Mouse (Mus musculus): Measurements from ENCODE around the gene Abcc6. TPM values are rescaled to one million over a fixed set of nuclear protein-coding genes. Genes with fewer than 3 reads are reported as not detected.

The Abcc6 gene
- polyA plus RNA-seq, 1 experiment = not detected

- Histone ChIP-seq H3K36me3 (replicated peaks; ENCODE audit: low read length) (peaks cover 93% of the 10 kb centered on the region), H3K9me3 (no peaks in the 10 kb centered on the region), H3K4me1 (peaks cover 37% of the 10 kb centered on the region), H3K27me3 (replicated peaks) (no peaks in the 10 kb centered on the region), H3K4me3 (replicated peaks) (no peak overlapping the region)
- TF ChIP-seq FLI1 (IDR thresholded peaks at IDR 0.05; ENCODE audit: low read length) (no peak), GATA1 (IDR thresholded peaks at IDR 0.05; ENCODE audit: borderline replicate concordance, low read length) (no peak)
Observed at GRCm38 (mm10) chr7:46049981-46050380, 19.9 kb upstream of the Abcc6 start.

GRCm38 (mm10) chr7:46047873-46048562 lies 17.9 kb upstream of the Abcc6 start:
- TF ChIP-seq FLI1 (IDR thresholded peaks at IDR 0.05; ENCODE audit: low read length) (no peak), GATA1 (IDR thresholded peaks at IDR 0.05; ENCODE audit: borderline replicate concordance, low read length) (no peak)
- Histone ChIP-seq H3K4me1 (peaks cover 35% of the 10 kb centered on the region), H3K4me3 (replicated peaks) (no peak overlapping the region), H3K27me3 (replicated peaks) (no peaks in the 10 kb centered on the region), H3K36me3 (replicated peaks; ENCODE audit: low read length) (peaks cover 93% of the 10 kb centered on the region), H3K9me3 (no peaks in the 10 kb centered on the region)

GRCm38 (mm10) chr7:46045882-46046281 lies 15.8 kb upstream of the Abcc6 start:
- peaks cover 50% of the 10 kb centered on the region for H3K4me1 ChIP-seq
- no peak overlapping the region for H3K4me3 ChIP-seq (replicated peaks)
- H3K9me3 ChIP-seq = no peaks in the 10 kb centered on the region
- H3K36me3 ChIP-seq (replicated peaks; ENCODE audit: low read length) = peaks cover 96% of the 10 kb centered on the region
- no peaks in the 10 kb centered on the region for H3K27me3 ChIP-seq (replicated peaks)
- no peak for TF ChIP-seq FLI1 (IDR thresholded peaks at IDR 0.05; ENCODE audit: low read length)
- no peak for TF ChIP-seq GATA1 (IDR thresholded peaks at IDR 0.05; ENCODE audit: borderline replicate concordance, low read length)

DNA sequence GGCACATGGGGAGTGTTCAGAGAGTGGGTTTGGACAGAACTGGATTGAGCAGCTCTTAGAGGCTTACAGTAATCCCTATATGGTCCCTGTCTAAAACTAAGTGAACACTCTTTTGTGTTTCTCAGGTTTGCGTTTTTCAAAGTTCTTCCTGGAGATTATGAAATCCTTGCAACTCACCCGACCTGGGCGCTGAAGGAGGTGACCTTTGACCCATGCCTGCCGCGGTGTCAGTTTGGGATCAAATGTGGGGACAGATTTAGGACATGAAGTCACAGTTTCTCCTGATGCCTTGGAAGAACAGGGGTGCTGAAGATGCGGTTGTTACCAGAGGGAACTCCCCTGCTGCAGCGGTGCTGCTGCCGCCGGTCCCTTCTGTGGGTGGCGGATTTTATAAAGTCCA lies 14.0 kb upstream of the Abcc6 start:
- H3K36me3 ChIP-seq (replicated peaks; ENCODE audit: low read length) = peaks cover 97% of the 10 kb centered on the region
- no peak for TF ChIP-seq GATA1 (IDR thresholded peaks at IDR 0.05; ENCODE audit: borderline replicate concordance, low read length)
- H3K9me3 ChIP-seq = no peaks in the 10 kb centered on the region
- peaks cover 54% of the 10 kb centered on the region for H3K4me1 ChIP-seq
- no peaks in the 10 kb centered on the region for H3K27me3 ChIP-seq (replicated peaks)
- no peak overlapping the region for H3K4me3 ChIP-seq (replicated peaks)

- Histone ChIP-seq H3K27me3 (replicated peaks) (no peaks in the 10 kb centered on the region), H3K4me1 (peaks cover 78% of the 10 kb centered on the region), H3K9me3 (no peaks in the 10 kb centered on the region), H3K4me3 (replicated peaks) (no peak overlapping the region), H3K36me3 (replicated peaks; ENCODE audit: low read length) (peaks cover 89% of the 10 kb centered on the region)
- TF ChIP-seq FLI1 (IDR thresholded peaks at IDR 0.05; ENCODE audit: low read length) (no peak), GATA1 (IDR thresholded peaks at IDR 0.05; ENCODE audit: borderline replicate concordance, low read length) (no peak)
Observed at GRCm38 (mm10) chr7:46039873-46040272, 9.8 kb upstream of the Abcc6 start.

DNA sequence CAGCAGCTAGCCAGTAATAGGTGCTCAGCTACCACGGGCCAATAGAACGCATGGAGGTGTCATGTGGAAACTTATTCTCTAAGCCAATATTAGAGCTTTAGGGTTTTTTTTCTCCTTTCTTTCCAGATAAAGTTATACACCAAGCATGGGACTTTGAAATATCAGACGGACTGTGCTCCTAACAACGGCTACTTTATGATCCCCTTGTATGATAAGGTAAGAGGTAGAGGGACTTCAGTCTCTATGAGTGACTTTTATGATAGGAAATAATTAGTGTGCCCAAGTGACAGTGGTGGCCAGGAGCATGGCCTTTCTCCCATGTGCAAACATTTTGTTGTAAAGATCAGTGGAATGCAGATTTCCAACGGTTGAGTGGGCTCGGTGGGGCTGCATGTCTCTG lies 7.3 kb upstream of the Abcc6 start:
- Histone ChIP-seq H3K36me3 (replicated peaks; ENCODE audit: low read length) (peaks cover 65% of the 10 kb centered on the region), H3K9me3 (no peaks in the 10 kb centered on the region), H3K27me3 (replicated peaks) (no peaks in the 10 kb centered on the region), H3K4me1 (peaks cover 86% of the 10 kb centered on the region), H3K4me3 (replicated peaks) (peak overlapping the region; percentile 86)
- TF ChIP-seq FLI1 (IDR thresholded peaks at IDR 0.05; ENCODE audit: low read length) = no peak
- TF ChIP-seq GATA1 (IDR thresholded peaks at IDR 0.05; ENCODE audit: borderline replicate concordance, low read length) = no peak

- Histone ChIP-seq H3K4me3 (replicated peaks) (peak overlapping the region; percentile 98), H3K27me3 (replicated peaks) (no peaks in the 10 kb centered on the region), H3K36me3 (replicated peaks; ENCODE audit: low read length) (peaks cover 45% of the 10 kb centered on the region), H3K9me3 (no peaks in the 10 kb centered on the region), H3K4me1 (peaks cover 77% of the 10 kb centered on the region)
- TF ChIP-seq FLI1 (IDR thresholded peaks at IDR 0.05; ENCODE audit: low read length) (no peak), GATA1 (IDR thresholded peaks at IDR 0.05; ENCODE audit: borderline replicate concordance, low read length) (no peak; the same call in 2 of the 3 replicates)
Observed at GRCm38 (mm10) chr7:46035468-46035867, 5.4 kb upstream of the Abcc6 start.

GRCm38 (mm10) chr7:46034991-46035390 lies 4.9 kb upstream of the Abcc6 start:
- Histone ChIP-seq H3K4me1 (peaks cover 77% of the 10 kb centered on the region), H3K4me3 (replicated peaks) (peak overlapping the region; percentile 98), H3K9me3 (no peaks in the 10 kb centered on the region), H3K27me3 (replicated peaks) (peaks cover 2% of the 10 kb centered on the region), H3K36me3 (replicated peaks; ENCODE audit: low read length) (peaks cover 40% of the 10 kb centered on the region)
- TF ChIP-seq FLI1 (IDR thresholded peaks at IDR 0.05; ENCODE audit: low read length) = no peak
- no peak for TF ChIP-seq GATA1 (IDR thresholded peaks at IDR 0.05; ENCODE audit: borderline replicate concordance, low read length)

GRCm38 (mm10) chr7:46033870-46034337 lies 3.8 kb upstream of the Abcc6 start:
- Histone ChIP-seq H3K27me3 (replicated peaks) (peaks cover 2% of the 10 kb centered on the region), H3K4me3 (replicated peaks) (peak overlapping the region; percentile 98), H3K36me3 (replicated peaks; ENCODE audit: low read length) (peaks cover 30% of the 10 kb centered on the region), H3K9me3 (no peaks in the 10 kb centered on the region), H3K4me1 (peaks cover 72% of the 10 kb centered on the region)
- TF ChIP-seq FLI1 (IDR thresholded peaks at IDR 0.05; ENCODE audit: low read length) (no peak), GATA1 (IDR thresholded peaks at IDR 0.05; ENCODE audit: borderline replicate concordance, low read length) (no peak)

DNA sequence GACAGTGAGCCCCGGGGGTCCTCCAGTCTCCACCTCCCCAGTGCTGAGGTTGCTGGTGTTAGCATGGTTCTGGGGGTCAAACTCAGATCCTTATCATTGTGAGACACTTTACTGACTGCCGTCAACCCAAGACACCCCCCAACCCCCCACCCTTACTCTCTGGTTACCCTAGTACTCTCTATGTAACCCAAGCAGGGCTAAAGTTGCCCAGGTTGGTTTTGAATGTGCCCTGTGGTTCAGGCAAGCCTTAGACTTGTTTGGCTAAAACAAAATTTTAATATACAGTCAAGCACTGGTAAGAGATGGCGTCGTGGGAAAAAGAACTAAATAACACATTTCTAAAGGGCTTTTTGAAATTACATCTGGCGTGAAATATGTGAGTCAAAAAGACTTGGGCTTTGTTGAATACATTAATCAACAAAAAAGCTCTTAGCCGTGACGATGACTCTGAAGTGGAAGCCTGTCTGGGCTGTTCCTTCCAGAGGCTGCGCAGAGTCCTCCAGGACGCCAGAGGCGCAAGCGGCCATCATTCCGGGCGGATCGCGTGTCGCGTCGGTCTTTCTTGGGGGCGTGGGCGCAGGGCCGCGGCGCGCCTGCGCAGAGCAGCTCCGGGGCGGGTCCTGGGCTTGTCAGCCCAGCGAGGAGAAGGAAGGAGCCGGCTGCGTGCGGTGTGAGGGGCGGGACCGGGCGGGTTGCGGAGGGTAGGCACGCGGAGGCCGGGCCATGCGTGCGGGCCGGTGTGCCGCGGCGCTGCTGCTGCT lies 3.2 kb upstream of the Abcc6 start, which contains the start of gene Nomo1:
Nomo1 (plus strand) TSS at position 590 of the 761 bp plus-strand sequence.
- Histone ChIP-seq H3K36me3 (replicated peaks; ENCODE audit: low read length) (peaks cover 23% of the 10 kb centered on the region), H3K4me3 (replicated peaks) (peak within 1 kb of the TSS; percentile 98), H3K4me1 (peaks cover 72% of the 10 kb centered on the region), H3K9me3 (no peaks in the 10 kb centered on the region), H3K27me3 (replicated peaks) (peaks cover 2% of the 10 kb centered on the region)
- TF ChIP-seq FLI1 (IDR thresholded peaks at IDR 0.05; ENCODE audit: low read length) (no peak), GATA1 (IDR thresholded peaks at IDR 0.05; ENCODE audit: borderline replicate concordance, low read length) (no peak)

Measured in megakaryocyte, embryonic 14.5 days (primary cell).